Comparison of ENCODE assay signal across 14 mouse cellular contexts in genomic region chr2:156642931-156643330, GRCm38 (mm10).
"Had no signal": no experiment of that assay in that cellular context is flagged by ENCODE, and none has a peak within 500 bp of the region (broad histone marks: within the 10 kb centered on the region; RNA-seq: fewer than 3 reads in every experiment).

No protein-coding gene starts in this region.

- H3K9me3 ChIP-seq: midbrain, embryonic 10.5 days; midbrain, embryonic 12.5 days; midbrain, embryonic 15.5 days; neural tube, embryonic 12.5 days; stomach, embryonic 15.5 days had no signal

- H3K4me1 ChIP-seq: midbrain, embryonic 15.5 days; neural tube, embryonic 12.5 days; stomach, embryonic 15.5 days had no signal

- H3K36me3 ChIP-seq: midbrain, embryonic 10.5 days; midbrain, embryonic 12.5 days; midbrain, embryonic 15.5 days; neural tube, embryonic 12.5 days; stomach, embryonic 15.5 days had no signal

- H3K4me2 ChIP-seq: lung, embryonic 14.5 days; midbrain, embryonic 12.5 days; midbrain, embryonic 15.5 days; neural tube, embryonic 12.5 days; stomach, embryonic 15.5 days had no signal

- H3K27me3 ChIP-seq: midbrain, embryonic 15.5 days; neural tube, embryonic 12.5 days; stomach, embryonic 15.5 days had no signal

- H3K4me3 ChIP-seq: midbrain, embryonic 10.5 days; midbrain, embryonic 12.5 days; midbrain, embryonic 15.5 days; neural tube, embryonic 12.5 days; stomach, embryonic 15.5 days had no signal

- ATAC-seq: midbrain, embryonic 15.5 days had no signal

- H3K9ac ChIP-seq: lung, embryonic 14.5 days; midbrain, embryonic 12.5 days; midbrain, embryonic 15.5 days; neural tube, embryonic 12.5 days; stomach, embryonic 15.5 days had no signal

- DNase-seq: lung, adult 18-20 months; lung, embryonic 14.5 days; lung, postnatal 10 days; right cerebral cortex, postnatal 25 days; right cerebral cortex, postnatal 4 days; thymus, adult 2 months; thymus, postnatal 25 days; thymus, postnatal 4 days had no signal

- H3K27ac ChIP-seq: midbrain, embryonic 12.5 days; midbrain, embryonic 15.5 days; neural tube, embryonic 12.5 days; stomach, embryonic 15.5 days; stomach, postnatal 0 days had no signal
